Mouse (Mus musculus) colon, adult 2 months (tissue): ENCODE data around the gene Spr. TPM values are rescaled to one million over a fixed set of nuclear protein-coding genes. Genes with fewer than 3 reads are reported as not detected.

Source experiments
- polyA plus RNA-seq: library from polyadenylated mRNA; depleted of rRNA; stranded (reverse); fragments of >200 nt; gene quantifications from 2 replicates; pipeline ENCODE4 v1.2.3, GENCODE M21; 2012; rRNA removed

The Spr gene
- 47.0 and 51.0 TPM in 2 replicates for polyA plus RNA-seq

DNA sequence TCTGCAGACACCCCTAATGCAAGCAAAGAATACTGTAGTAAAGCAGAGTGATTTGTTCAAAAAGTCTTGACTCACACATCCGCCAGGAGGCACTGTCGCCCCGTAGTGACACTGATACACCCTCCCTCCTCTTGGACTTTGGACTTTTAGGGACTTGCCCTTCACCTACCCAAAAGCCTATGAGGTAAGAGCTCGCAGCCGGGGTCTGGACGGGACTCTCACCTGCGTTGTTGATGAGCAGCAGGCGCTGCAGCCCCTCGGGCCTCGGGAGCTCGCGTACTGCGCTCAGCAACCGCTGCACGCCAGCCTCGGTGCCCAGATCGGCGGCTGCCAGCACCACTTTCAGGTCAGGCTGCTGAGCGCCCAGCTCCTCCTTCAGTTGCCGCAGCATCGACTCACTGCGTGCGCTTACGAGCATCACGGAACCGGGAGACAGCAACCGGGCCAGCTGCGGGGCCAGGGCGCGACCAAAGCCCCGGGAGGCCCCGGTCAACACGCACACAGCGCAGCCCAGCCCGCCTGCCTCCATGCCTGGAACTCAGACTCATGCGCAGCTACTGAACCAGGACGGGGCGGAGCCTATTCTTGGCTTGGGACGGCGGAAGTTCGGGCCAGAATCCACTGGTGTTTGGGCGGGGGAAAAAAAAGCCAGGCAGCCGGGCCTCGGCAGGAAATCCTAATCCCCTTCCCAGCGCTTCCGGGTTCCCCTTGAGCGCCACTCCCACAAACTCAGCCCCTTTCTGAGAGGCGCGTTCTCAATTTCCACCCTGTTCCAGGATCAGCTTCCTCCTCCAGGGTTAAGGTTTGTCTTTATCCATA, at the start of gene Spr:
Gene Spr (minus strand): TSS at position 550 of the 819 bp plus-strand sequence.

Other genes starting within 250 kb of the Spr start
- gene Exoc6b, start 68.3 kb downstream of the Spr start, polyA plus RNA-seq = 5.8 and 7.2 TPM in 2 replicates
- gene Emx1, start 49.7 kb upstream of the Spr start, polyA plus RNA-seq = not detected in 2 replicates
- 14.9 and 25.3 TPM in 2 replicates for gene Sfxn5, start 195.7 kb upstream of the Spr start, polyA plus RNA-seq
- gene Rab11fip5, start 236.9 kb upstream of the Spr start, polyA plus RNA-seq = 11.1 and 13.5 TPM in 2 replicates